Mouse (Mus musculus) olfactory bulb, adult 2 months (tissue): ENCODE measurements around the gene Fkbpl. TPM values are rescaled to one million over a fixed set of nuclear protein-coding genes. Genes with fewer than 3 reads are reported as not detected.
A peak's percentile ranks its signal among the peaks of the same experiment; 100 is the strongest.

Experiments
- H3K27ac ChIP-seq: fragments of 200-500 bp; 2 replicates; pipeline ENCODE4 v1.5.1; 2012; ENCODE audit warnings: low read depth, low read length; ENCODE audit not compliant: insufficient read depth
- H3K4me1 ChIP-seq: fragments of 200-500 bp; 2 replicates; pipeline ENCODE4 v1.6.1; 2012; ENCODE audit warnings: low read length; ENCODE audit not compliant: control insufficient read depth, insufficient read depth
- H3K4me3 ChIP-seq: fragments of 200-500 bp; 2 replicates; pipeline ENCODE4 v1.5.1; 2012; ENCODE audit warnings: mild to moderate bottlenecking, low read depth, low read length, moderate library complexity; ENCODE audit not compliant: insufficient read depth
- CTCF ChIP-seq: fragments of 200-500 bp; IDR thresholded peaks from 2 replicates; pipeline ENCODE4 v1.5.1; 2012; ENCODE audit warnings: low read depth, mild to moderate bottlenecking, low read length, moderate library complexity; ENCODE audit not compliant: insufficient read depth
- POLR2A ChIP-seq: fragments of 200-500 bp; IDR thresholded peaks from 2 replicates; pipeline ENCODE4 v1.6.1; 2012; ENCODE audit warnings: mild to moderate bottlenecking, low read depth, low read length, moderate library complexity; ENCODE audit not compliant: insufficient read depth
- WGBS: fragments of 180-500 bp; shearing (Covaris S2); methylation state at CpG from one replicate; pipeline ENCODE4 v1.1.7; 2018; 5-methylcytosine and 5-hydroxymethylcytosine counted together
- polyA plus RNA-seq: library from polyadenylated mRNA; stranded (reverse); fragments of >200 nt; gene quantifications from 2 replicates; pipeline ENCODE4 v1.2.4, GENCODE M21; 2012; ENCODE audit warnings: low replicate concordance; ENCODE audit not compliant: missing spikeins, insufficient read depth, insufficient read length

Fkbpl gene
- polyA plus RNA-seq, 1 experiment: not detected

- peaks cover 25% of the 10 kb centered on the region for H3K4me1 ChIP-seq
- H3K4me3 ChIP-seq: peak overlapping the region; percentile 61
- WGBS: 13% methylated on average over 32 of the region's 32 CpGs
- no peak overlapping the region for H3K27ac ChIP-seq
- TF ChIP-seq POLR2A (no peak), CTCF (no peak)
Observed at GRCm38 (mm10) chr17:34606186-34607039, 38.2 kb upstream of the Fkbpl start.

- peaks cover 23% of the 10 kb centered on the region for H3K4me1 ChIP-seq
- H3K4me3 ChIP-seq: no peak overlapping the region
- 67% methylated on average over 7 of the region's 7 CpGs for WGBS
- no peak overlapping the region for H3K27ac ChIP-seq
- TF ChIP-seq CTCF (no peak), POLR2A (no peak)
Observed at GRCm38 (mm10) chr17:34607997-34608396, 36.6 kb upstream of the Fkbpl start.

GRCm38 (mm10) chr17:34611050-34611449, 33.5 kb upstream of the Fkbpl start:
- Histone ChIP-seq H3K4me1 (peaks cover 33% of the 10 kb centered on the region), H3K4me3 (no peak overlapping the region), H3K27ac (no peak overlapping the region)
- TF ChIP-seq CTCF: no peak
- no peak for TF ChIP-seq POLR2A
- WGBS: 79% methylated on average over 8 of the region's 8 CpGs

GRCm38 (mm10) chr17:34613054-34613645, 31.4 kb upstream of the Fkbpl start:
- Histone ChIP-seq H3K4me1 (peaks cover 25% of the 10 kb centered on the region), H3K4me3 (no peak overlapping the region), H3K27ac (no peak overlapping the region)
- WGBS: 76% methylated on average over 11 of the region's 11 CpGs
- TF ChIP-seq CTCF (no peak), POLR2A (no peak)

- 58% methylated on average over 10 of the region's 10 CpGs for WGBS
- H3K27ac ChIP-seq: no peak overlapping the region
- peaks cover 18% of the 10 kb centered on the region for H3K4me1 ChIP-seq
- no peak overlapping the region for H3K4me3 ChIP-seq
- TF ChIP-seq POLR2A (no peak), CTCF (no peak)
Observed at GRCm38 (mm10) chr17:34613830-34614229, 30.7 kb upstream of the Fkbpl start.

- Histone ChIP-seq H3K4me1 (peaks cover 17% of the 10 kb centered on the region), H3K4me3 (no peak within 1 kb of the TSS), H3K27ac (peak within 1 kb of the TSS; percentile 26; the same call in 1 of the 2 replicates)
- no peak for TF ChIP-seq CTCF
- TF ChIP-seq POLR2A: no peak
- WGBS: 56% methylated on average over 6 of the region's 6 CpGs
Observed at GRCm38 (mm10) chr17:34615871-34616270, 28.7 kb upstream of the Fkbpl start, which contains the start of gene Egfl8. Gene Egfl8, minus strand, starts transcription at chr17:34615971.

- peaks cover 14% of the 10 kb centered on the region for H3K4me1 ChIP-seq
- H3K27ac ChIP-seq: no peak overlapping the region
- no peak for TF ChIP-seq CTCF
- TF ChIP-seq POLR2A: no peak
- WGBS: 21% methylated on average over 6 of the region's 6 CpGs
- H3K4me3 ChIP-seq: no peak overlapping the region
Observed at GRCm38 (mm10) chr17:34618999-34619398, 25.6 kb upstream of the Fkbpl start.

- H3K27ac ChIP-seq: no peak overlapping the region
- 93% methylated on average over 8 of the region's 8 CpGs for WGBS
- TF ChIP-seq POLR2A: no peak
- TF ChIP-seq CTCF: no peak
- H3K4me3 ChIP-seq: no peak overlapping the region
- H3K4me1 ChIP-seq: peaks cover 8% of the 10 kb centered on the region; the same call in 1 of the 2 replicates
Observed at GRCm38 (mm10) chr17:34621006-34621405, 23.6 kb upstream of the Fkbpl start.

- H3K4me1 ChIP-seq: peaks cover 17% of the 10 kb centered on the region
- H3K4me3 ChIP-seq: no peak overlapping the region
- H3K27ac ChIP-seq: no peak overlapping the region
- 77% methylated on average over 9 of the region's 9 CpGs for WGBS
- TF ChIP-seq POLR2A: no peak
- TF ChIP-seq CTCF: no peak
Observed at GRCm38 (mm10) chr17:34623161-34623560, 21.4 kb upstream of the Fkbpl start.
